Comparison of ENCODE assay signal across 8 mouse cellular contexts in the genomic region with DNA sequence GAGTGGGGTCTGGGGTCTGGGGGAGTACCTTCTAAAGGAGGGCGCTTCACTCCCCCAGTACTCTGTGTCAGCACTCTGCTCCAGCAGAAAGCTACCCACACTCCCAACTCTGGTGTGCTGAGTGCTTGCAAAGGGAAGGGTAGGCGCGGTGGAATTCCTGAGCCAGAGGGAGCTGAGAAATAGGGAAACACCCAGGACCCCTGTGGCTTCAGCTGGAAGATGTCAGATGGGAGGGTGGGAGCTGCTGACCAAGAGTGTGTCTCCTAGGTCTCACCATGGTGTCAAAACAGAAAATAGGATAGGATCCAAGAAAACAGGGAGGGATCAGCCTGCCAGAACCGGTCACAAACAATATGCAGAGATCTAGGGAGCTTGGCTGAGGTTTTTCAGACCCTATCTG. TPM values are rescaled to one million over a fixed set of nuclear protein-coding genes. Genes with fewer than 3 reads are reported as not detected.
DNase-seq lines count a peak whose midpoint lies in the region; ATAC-seq and TF ChIP-seq lines count a peak whose summit lies in the region.

No protein-coding gene starts in this region.

- H3K4me2 ChIP-seq in limb, embryonic 15.5 days: peak overlapping the region; percentile 84
- peak overlapping the region; percentile 78 for H3K4me2 ChIP-seq in stomach, postnatal 0 days (replicated peaks; ENCODE audit: low read depth)

- no peak; the same call in 1 of the 2 replicates for ATAC-seq in limb, embryonic 15.5 days (ENCODE audit: insufficient number of reproducible peaks, low FRiP score, low TSS enrichment, low read depth)
- ATAC-seq in stomach, postnatal 0 days (ENCODE audit: low FRiP score, low TSS enrichment): no peak

- no peaks in the 10 kb centered on the region; the same call in 1 of the 2 replicates for H3K4me1 ChIP-seq in bone marrow, adult 2 months (ENCODE audit: control insufficient read depth, insufficient read depth, low read length)
- H3K4me1 ChIP-seq in erythroblast, embryonic 14.5 days (ENCODE audit: control insufficient read depth): peaks cover 22% of the 10 kb centered on the region
- H3K4me1 ChIP-seq in limb, embryonic 15.5 days: 0 out of 2 replicates have a peak, but pooled peaks cover 9% of the 10 kb centered on the region
- no peaks in the 10 kb centered on the region for H3K4me1 ChIP-seq in stomach, postnatal 0 days (replicated peaks; ENCODE audit: control insufficient read depth, insufficient read depth)

- peak overlapping the region; percentile 96 for H3K27ac ChIP-seq in bone marrow, adult 2 months (ENCODE audit: control insufficient read depth, insufficient read depth, low read depth, low read length, poor library complexity)
- H3K27ac ChIP-seq in limb, embryonic 15.5 days: 0 out of 2 replicates have a peak overlapping the region, but pooled peaks have one; percentile 22
- peak overlapping the region; percentile 86 for H3K27ac ChIP-seq in stomach, postnatal 0 days (replicated peaks)

- no peaks in the 10 kb centered on the region for H3K27me3 ChIP-seq in erythroblast, embryonic 14.5 days (ENCODE audit: control insufficient read depth)
- H3K27me3 ChIP-seq in limb, embryonic 15.5 days: no peaks in the 10 kb centered on the region
- H3K27me3 ChIP-seq in stomach, postnatal 0 days (ENCODE audit: control insufficient read depth, insufficient read depth, low read length): no peaks in the 10 kb centered on the region

- TF ChIP-seq EP300 in stomach, postnatal 0 days (optimal IDR thresholded peaks at IDR 0.05): no peak

- peaks cover 23% of the 10 kb centered on the region for H3K36me3 ChIP-seq in erythroblast, embryonic 14.5 days (ENCODE audit: control insufficient read depth)
- H3K36me3 ChIP-seq in limb, embryonic 15.5 days: no peaks in the 10 kb centered on the region
- no peaks in the 10 kb centered on the region for H3K36me3 ChIP-seq in stomach, postnatal 0 days (ENCODE audit: control insufficient read depth, insufficient read depth, low read length)

- H3K4me3 ChIP-seq in bone marrow, adult 2 months (replicated peaks; ENCODE audit: control insufficient read depth, low read depth, low read length): peak overlapping the region; percentile 88
- peak overlapping the region; percentile 95 for H3K4me3 ChIP-seq in erythroblast, embryonic 14.5 days (replicated peaks)
- H3K4me3 ChIP-seq in limb, embryonic 15.5 days: peak overlapping the region; percentile 63
- H3K4me3 ChIP-seq in stomach, postnatal 0 days (ENCODE audit: low read depth, low read length): peak overlapping the region; percentile 72

- no peak for TF ChIP-seq CTCF in bone marrow, adult 2 months (IDR thresholded peaks at IDR 0.05; ENCODE audit: control insufficient read depth, insufficient read depth, low read length)
- no peak for TF ChIP-seq CTCF in stomach, postnatal 0 days (IDR thresholded peaks at IDR 0.05; ENCODE audit: low read depth)

- H3K9ac ChIP-seq in limb, embryonic 15.5 days: peak overlapping the region; percentile 39; the same call in 1 of the 2 replicates
- peak overlapping the region; percentile 69 for H3K9ac ChIP-seq in stomach, postnatal 0 days (ENCODE audit: low read length)

- H3K9me3 ChIP-seq in erythroblast, embryonic 14.5 days (ENCODE audit: control insufficient read depth, low read length): no peaks in the 10 kb centered on the region
- H3K9me3 ChIP-seq in limb, embryonic 15.5 days: no peaks in the 10 kb centered on the region
- H3K9me3 ChIP-seq in stomach, postnatal 0 days (ENCODE audit: control insufficient read depth, low read length): no peaks in the 10 kb centered on the region

- 30% methylated on average over 4 of the region's 4 CpGs for WGBS in bone marrow, adult 2 months
- 6% methylated on average over 4 of the region's 4 CpGs for WGBS in limb, embryonic 15.5 days
- WGBS in stomach, postnatal 0 days: 3% methylated on average over 4 of the region's 4 CpGs

- TF ChIP-seq POLR2A in bone marrow, adult 2 months (IDR thresholded peaks at IDR 0.05; ENCODE audit: borderline replicate concordance, control insufficient read depth, low read depth, low read length): no peak

- peak; percentile 6 for DNase-seq in layer of hippocampus, adult 9-10 months (ENCODE audit: low spot score)
- no peak for DNase-seq in layer of hippocampus, postnatal 10 days (ENCODE audit: low spot score in 2 of 2)
- no peak for DNase-seq in stomach, postnatal 0 days (ENCODE audit: low spot score)
- DNase-seq in right cerebral cortex, postnatal 4 days: no peak
- DNase-seq in spleen, postnatal 10 days (ENCODE audit: low spot score in 2 of 2): no peak

RNA-seq across cellular contexts. Expression of a gene that starts 0.3 kb away (rescaled TPM):
- 1 to 10 TPM; 8.6 to 9.7 TPM for total RNA-seq in layer of hippocampus, postnatal 10 days (2021)
- polyA plus RNA-seq in bone marrow, adult 2 months (2011; ENCODE audit: insufficient read depth, insufficient read length, low replicate concordance, missing spikeins): 15.9 and 20.3 TPM in 2 replicates
- polyA plus RNA-seq in erythroblast, embryonic 14.5 days (2012): 0.63 and 0.90 TPM in 2 replicates
- 20.8 and 26.8 TPM in 2 replicates for polyA plus RNA-seq in limb, embryonic 15.5 days (2015; fragmentation: Nextera tagmentation; extraction: Ambion mirVana)
- polyA plus RNA-seq in stomach, postnatal 0 days (2015; fragmentation: Nextera tagmentation; extraction: Ambion mirVana): 39.9 and 44.6 TPM in 2 replicates

RNA-seq across cellular contexts. Expression of a gene that starts 40.1 kb away (rescaled TPM):
- total RNA-seq in layer of hippocampus, postnatal 10 days (2021): under 1 TPM in 1 of 2 experiments, not detected in 1; 0.74 TPM
- not detected in 2 replicates for polyA plus RNA-seq in bone marrow, adult 2 months (2011; ENCODE audit: insufficient read depth, insufficient read length, low replicate concordance, missing spikeins)
- polyA plus RNA-seq in erythroblast, embryonic 14.5 days (2012): not detected in 2 replicates
- polyA plus RNA-seq in limb, embryonic 15.5 days (2015; fragmentation: Nextera tagmentation; extraction: Ambion mirVana): not detected in 2 replicates
- polyA plus RNA-seq in stomach, postnatal 0 days (2015; fragmentation: Nextera tagmentation; extraction: Ambion mirVana): 0.42 and 0.58 TPM in 2 replicates

Comparison
In these comparisons a context has a peak if more than half of its experiments do, and no peak if none do; other contexts are left out.
1. H3K27ac ChIP-seq: peak in every context shown above with its lines; median percentile 96 in bone marrow, adult 2 months; 86 in stomach, postnatal 0 days; 22 in limb, embryonic 15.5 days.